Mouse (Mus musculus): ENCODE data around the gene Foxk2.

- TF ChIP-seq CTCF (IDR thresholded peaks at IDR 0.05; ENCODE audit: low read depth) (no peak), EP300 (optimal IDR thresholded peaks at IDR 0.05) (no peak)
These were observed 68.8 kb downstream of the Foxk2 start for GRCm38 (mm10) chr11:121328619-121329018.

All from stomach, postnatal 0 days (tissue).